Mouse (Mus musculus): Measurements from ENCODE around the gene Olfm3. TPM values are rescaled to one million over a fixed set of nuclear protein-coding genes. Genes with fewer than 3 reads are reported as not detected.

Olfm3 gene
- polyA plus RNA-seq, 1 experiment: not detected

DNA sequence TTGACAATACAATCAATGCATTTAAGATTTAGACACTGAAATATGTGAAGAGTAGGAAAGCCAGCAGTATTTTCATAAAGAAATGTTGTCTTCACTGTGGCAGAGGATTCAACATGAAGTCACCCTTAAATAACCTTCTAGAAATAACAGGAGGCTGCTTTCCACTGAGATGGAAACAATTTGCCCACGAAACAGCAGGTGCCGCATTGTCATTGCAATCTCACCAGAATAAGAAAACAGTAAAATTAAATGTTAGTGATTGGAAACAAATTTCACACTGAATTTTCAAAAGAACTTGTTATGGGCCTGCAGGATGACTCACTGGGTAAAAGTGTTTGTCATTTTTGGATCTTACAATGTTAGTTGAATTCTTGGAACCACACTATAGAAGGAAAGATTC is 29.0 kb downstream of the Olfm3 start:
- H3K27ac ChIP-seq (ENCODE audit: insufficient read depth, low read depth, low read length): no peak overlapping the region
- no peak overlapping the region for H3K4me3 ChIP-seq (ENCODE audit: insufficient read depth, low read depth, low read length)
- WGBS: 69% methylated on average over 2 of the region's 2 CpGs
- H3K4me1 ChIP-seq (ENCODE audit: control insufficient read depth, insufficient read depth, low read length): no peaks in the 10 kb centered on the region
- TF ChIP-seq POLR2A (IDR thresholded peaks at IDR 0.05; ENCODE audit: insufficient read depth, low read depth, low read length) (no peak), CTCF (IDR thresholded peaks at IDR 0.05; ENCODE audit: insufficient read depth, low read depth, low read length) (no peak)

DNA sequence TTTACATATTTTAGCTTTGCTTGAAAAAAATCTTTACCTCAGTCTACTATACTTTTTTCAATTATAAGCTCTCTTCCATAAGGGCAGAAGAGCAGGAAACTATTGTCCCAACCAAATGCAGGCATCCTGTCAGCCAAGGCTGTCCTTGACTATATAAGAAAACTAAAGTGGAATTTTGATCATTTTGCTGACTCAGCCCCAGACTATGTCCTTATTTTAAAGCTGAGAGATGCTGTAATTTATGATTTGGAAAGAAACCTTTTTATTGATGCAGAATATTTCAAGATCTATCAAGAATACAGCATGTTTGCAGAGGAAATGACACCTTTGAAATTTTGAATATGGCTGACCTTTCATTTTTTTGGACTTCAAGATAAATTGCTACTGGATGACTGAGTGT is 51.0 kb downstream of the Olfm3 start:
- Histone ChIP-seq H3K27ac (ENCODE audit: insufficient read depth, low read depth, low read length) (no peak overlapping the region), H3K4me3 (ENCODE audit: insufficient read depth, low read depth, low read length) (no peak overlapping the region), H3K4me1 (ENCODE audit: control insufficient read depth, insufficient read depth, low read length) (no peaks in the 10 kb centered on the region)
- no peak for TF ChIP-seq CTCF (IDR thresholded peaks at IDR 0.05; ENCODE audit: insufficient read depth, low read depth, low read length)
- no peak for TF ChIP-seq POLR2A (IDR thresholded peaks at IDR 0.05; ENCODE audit: insufficient read depth, low read depth, low read length)

DNA sequence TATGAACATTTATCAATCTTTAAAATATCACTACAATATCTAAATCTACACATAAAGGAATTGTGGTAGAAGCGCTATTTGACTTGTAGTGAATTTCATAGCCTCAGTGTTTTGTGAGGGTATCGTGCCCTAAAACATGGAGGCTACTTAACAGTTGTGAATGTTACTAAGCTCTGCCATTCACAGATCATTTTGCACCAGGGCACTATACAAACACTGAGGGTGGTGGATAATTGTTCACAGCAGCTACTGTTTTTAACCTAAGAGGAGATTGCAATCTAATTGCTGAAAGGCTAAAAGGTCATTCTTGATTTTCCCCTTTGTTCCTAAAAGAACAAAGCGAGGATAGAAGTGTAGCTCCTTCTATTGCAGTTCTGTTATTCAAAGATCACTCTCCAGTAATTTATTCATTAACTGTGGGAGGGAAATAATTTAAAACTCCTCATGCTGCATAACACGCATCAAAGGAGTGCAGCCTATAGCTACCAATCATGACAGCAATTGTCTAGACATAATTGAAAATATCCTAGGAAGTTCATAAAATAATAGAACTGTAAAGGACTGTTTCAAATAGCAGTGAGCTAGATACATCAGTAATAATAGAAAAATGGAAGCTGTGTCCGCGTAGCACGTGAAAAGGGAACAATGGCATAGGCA is 55.6 kb downstream of the Olfm3 start:
- H3K4me1 ChIP-seq (ENCODE audit: control insufficient read depth, insufficient read depth, low read length): no peaks in the 10 kb centered on the region
- 70% methylated on average over 7 of the region's 7 CpGs for WGBS
- no peak for TF ChIP-seq CTCF (IDR thresholded peaks at IDR 0.05; ENCODE audit: insufficient read depth, low read depth, low read length)
- no peak for TF ChIP-seq POLR2A (IDR thresholded peaks at IDR 0.05; ENCODE audit: insufficient read depth, low read depth, low read length)
- no peak overlapping the region for H3K27ac ChIP-seq (ENCODE audit: insufficient read depth, low read depth, low read length)
- no peak overlapping the region for H3K4me3 ChIP-seq (ENCODE audit: insufficient read depth, low read depth, low read length)

DNA sequence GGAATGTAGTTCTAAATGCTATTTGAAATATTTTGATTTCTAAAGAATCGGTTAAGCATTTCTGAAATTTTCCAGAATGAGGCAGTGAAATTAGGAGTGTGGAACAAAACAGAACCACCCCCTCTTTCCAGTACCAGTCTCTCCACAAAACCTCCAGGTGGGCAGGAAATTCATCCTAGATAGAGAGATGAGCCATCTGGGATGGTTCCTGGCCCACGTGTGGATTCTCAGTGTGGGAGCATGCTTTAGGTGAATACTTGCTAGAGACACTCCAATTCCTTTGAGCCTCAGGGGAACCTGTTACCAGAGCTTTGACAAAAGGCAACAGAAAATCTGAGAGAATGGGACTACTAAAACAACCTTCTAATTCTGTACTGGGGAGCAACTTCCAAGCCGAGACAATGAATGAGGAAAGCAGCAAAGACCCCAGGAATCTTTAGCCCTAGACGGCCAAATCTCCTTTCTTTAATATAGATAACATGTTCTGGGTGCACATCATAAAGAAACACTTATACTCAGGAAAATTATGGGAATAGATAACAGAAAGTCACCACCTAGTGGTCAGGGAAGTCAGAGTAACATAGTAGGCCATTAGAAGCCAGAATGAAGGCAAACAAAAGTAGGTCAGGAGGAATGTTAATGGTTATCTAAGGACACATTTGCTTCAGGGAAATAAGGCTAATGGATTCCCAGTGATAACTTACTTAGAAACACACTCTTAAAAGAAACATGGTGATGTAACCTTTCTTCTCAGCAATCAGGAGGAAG is 58.6 kb downstream of the Olfm3 start:
- 73% methylated on average over 4 of the region's 4 CpGs for WGBS
- TF ChIP-seq CTCF (IDR thresholded peaks at IDR 0.05; ENCODE audit: insufficient read depth, low read depth, low read length) (no peak), POLR2A (IDR thresholded peaks at IDR 0.05; ENCODE audit: insufficient read depth, low read depth, low read length) (no peak)
- H3K27ac ChIP-seq (ENCODE audit: insufficient read depth, low read depth, low read length): no peak overlapping the region
- no peaks in the 10 kb centered on the region for H3K4me1 ChIP-seq (ENCODE audit: control insufficient read depth, insufficient read depth, low read length)
- H3K4me3 ChIP-seq (ENCODE audit: insufficient read depth, low read depth, low read length): no peak overlapping the region

DNA sequence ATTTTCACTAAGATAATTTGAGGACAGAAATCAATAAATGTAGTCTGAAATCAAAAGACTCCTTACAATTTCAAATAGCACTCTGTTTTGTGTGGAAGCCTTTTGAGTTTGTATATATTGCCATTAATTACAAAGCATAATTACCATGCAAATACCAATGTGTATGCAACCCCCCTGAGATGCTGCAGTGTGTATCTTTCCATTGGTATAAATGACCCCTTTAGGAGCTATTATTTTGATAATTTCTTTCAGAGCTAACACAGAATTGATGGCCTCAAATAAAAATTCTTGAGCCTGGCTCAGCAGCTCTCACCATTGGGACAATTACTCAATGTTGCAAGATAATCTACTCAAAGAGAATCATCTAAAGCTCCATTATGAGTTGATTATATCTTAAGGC is 67.3 kb downstream of the Olfm3 start:
- no peak overlapping the region for H3K27ac ChIP-seq (ENCODE audit: insufficient read depth, low read depth, low read length)
- H3K4me1 ChIP-seq (ENCODE audit: control insufficient read depth, insufficient read depth, low read length): no peaks in the 10 kb centered on the region
- no peak for TF ChIP-seq POLR2A (IDR thresholded peaks at IDR 0.05; ENCODE audit: insufficient read depth, low read depth, low read length)
- TF ChIP-seq CTCF (IDR thresholded peaks at IDR 0.05; ENCODE audit: insufficient read depth, low read depth, low read length): no peak
- no peak overlapping the region for H3K4me3 ChIP-seq (ENCODE audit: insufficient read depth, low read depth, low read length)

DNA sequence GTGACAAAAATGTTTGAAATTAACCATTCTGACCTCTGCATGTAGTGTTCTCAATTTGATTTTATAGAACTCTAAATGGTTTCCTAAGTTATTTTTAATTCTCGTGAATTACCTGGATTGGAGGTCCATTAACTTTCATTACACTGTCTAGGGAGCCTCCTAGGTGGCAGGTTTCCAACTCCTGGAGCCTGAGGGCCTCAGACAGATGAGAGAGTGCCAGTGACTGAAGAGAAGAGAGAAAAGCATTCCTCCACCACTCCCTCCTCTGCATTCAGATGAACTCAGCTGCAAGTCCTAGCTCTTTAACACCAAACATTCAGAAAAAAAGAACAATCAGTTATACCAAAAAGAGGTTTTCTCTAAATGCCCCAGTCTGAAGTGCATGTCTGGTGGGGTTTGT is 68.6 kb downstream of the Olfm3 start:
- H3K4me3 ChIP-seq (ENCODE audit: insufficient read depth, low read depth, low read length): no peak overlapping the region
- H3K4me1 ChIP-seq (ENCODE audit: control insufficient read depth, insufficient read depth, low read length): no peaks in the 10 kb centered on the region
- TF ChIP-seq CTCF (IDR thresholded peaks at IDR 0.05; ENCODE audit: insufficient read depth, low read depth, low read length): no peak
- no peak for TF ChIP-seq POLR2A (IDR thresholded peaks at IDR 0.05; ENCODE audit: insufficient read depth, low read depth, low read length)
- no peak overlapping the region for H3K27ac ChIP-seq (ENCODE audit: insufficient read depth, low read depth, low read length)
- WGBS: 62% methylated on average over 1 of the region's 1 CpGs

DNA sequence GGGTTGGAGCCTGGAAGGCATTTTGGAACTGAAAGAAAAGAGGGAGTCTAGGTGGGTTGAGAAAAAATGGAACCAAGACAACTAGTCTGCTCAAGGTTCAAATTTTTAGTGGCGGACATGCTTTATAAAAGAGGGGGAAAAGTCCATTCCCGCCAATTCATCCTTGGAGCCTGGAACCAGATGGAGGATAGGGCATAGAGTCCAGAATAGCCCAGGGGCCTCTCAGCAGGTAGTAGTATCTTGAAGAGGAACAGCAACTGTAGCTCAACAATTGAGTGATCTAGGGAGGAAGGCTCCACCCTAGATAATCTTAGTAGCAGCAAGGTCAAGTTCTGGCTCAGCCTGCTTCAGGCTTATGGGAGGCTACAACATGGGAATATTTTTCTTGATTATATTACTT is 87.0 kb downstream of the Olfm3 start:
- WGBS: 96% methylated on average over 2 of the region's 2 CpGs
- H3K4me1 ChIP-seq (ENCODE audit: control insufficient read depth, insufficient read depth, low read length): no peaks in the 10 kb centered on the region
- no peak for TF ChIP-seq POLR2A (IDR thresholded peaks at IDR 0.05; ENCODE audit: insufficient read depth, low read depth, low read length)
- TF ChIP-seq CTCF (IDR thresholded peaks at IDR 0.05; ENCODE audit: insufficient read depth, low read depth, low read length): no peak
- H3K27ac ChIP-seq (ENCODE audit: insufficient read depth, low read depth, low read length): no peak overlapping the region
- H3K4me3 ChIP-seq (ENCODE audit: insufficient read depth, low read depth, low read length): no peak overlapping the region

DNA sequence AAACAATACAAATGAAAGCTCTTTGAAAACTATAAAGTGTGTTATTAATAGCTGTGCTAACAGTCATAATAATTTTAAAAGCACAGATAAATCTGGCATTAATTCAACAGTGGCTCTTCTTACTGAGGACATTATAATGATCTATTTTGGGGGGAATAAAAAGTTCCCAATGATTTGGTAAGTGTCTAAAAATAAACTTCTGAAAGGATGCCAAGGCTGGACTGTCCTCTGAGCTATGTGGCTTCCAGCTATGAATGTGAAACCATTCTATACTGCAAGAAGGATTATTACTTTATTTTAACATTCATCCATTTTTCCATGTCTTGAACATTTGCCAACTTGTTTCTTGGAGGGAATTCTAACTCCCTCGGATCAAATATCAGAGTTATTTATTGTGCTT is 92.1 kb downstream of the Olfm3 start:
- H3K27ac ChIP-seq (ENCODE audit: insufficient read depth, low read depth, low read length): no peak overlapping the region
- H3K4me1 ChIP-seq (ENCODE audit: control insufficient read depth, insufficient read depth, low read length): no peaks in the 10 kb centered on the region
- no peak overlapping the region for H3K4me3 ChIP-seq (ENCODE audit: insufficient read depth, low read depth, low read length)
- 39% methylated on average over 1 of the region's 1 CpGs for WGBS
- no peak for TF ChIP-seq CTCF (IDR thresholded peaks at IDR 0.05; ENCODE audit: insufficient read depth, low read depth, low read length)
- TF ChIP-seq POLR2A (IDR thresholded peaks at IDR 0.05; ENCODE audit: insufficient read depth, low read depth, low read length): no peak

DNA sequence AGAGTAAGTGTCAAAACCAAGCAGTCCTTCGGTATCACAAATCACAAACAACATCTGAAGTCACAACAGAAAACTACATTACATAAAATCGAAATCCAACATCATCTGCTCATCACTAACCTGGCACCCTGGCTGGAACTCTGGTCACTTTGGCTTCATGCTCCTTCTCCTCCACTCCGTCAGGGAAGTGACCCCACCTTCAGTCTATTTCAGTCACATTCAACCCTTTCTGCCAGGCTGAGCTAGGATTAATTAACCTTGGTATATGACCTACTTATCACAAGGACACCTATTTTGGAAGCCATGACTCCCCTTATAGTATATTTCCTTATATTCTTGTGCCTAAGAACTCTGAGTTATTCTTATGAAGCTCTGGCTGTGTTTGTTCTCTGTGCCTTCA is 123.7 kb downstream of the Olfm3 start:
- Histone ChIP-seq H3K4me1 (ENCODE audit: control insufficient read depth, insufficient read depth, low read length) (no peaks in the 10 kb centered on the region), H3K27ac (ENCODE audit: insufficient read depth, low read depth, low read length) (no peak overlapping the region), H3K4me3 (ENCODE audit: insufficient read depth, low read depth, low read length) (no peak overlapping the region)
- WGBS: 84% methylated on average over 3 of the region's 3 CpGs
- TF ChIP-seq POLR2A (IDR thresholded peaks at IDR 0.05; ENCODE audit: insufficient read depth, low read depth, low read length) (no peak), CTCF (IDR thresholded peaks at IDR 0.05; ENCODE audit: insufficient read depth, low read depth, low read length) (no peak)

Measured in olfactory bulb, adult 2 months (tissue).